Mouse (Mus musculus): Measurements from ENCODE around the gene Map2k1. TPM values are rescaled to one million over a fixed set of nuclear protein-coding genes. Genes with fewer than 3 reads are reported as not detected.
"Not testable (repeated sequence)": the region's sequence is repeated elsewhere in the genome, so short reads cannot be mapped to it uniquely, and the experiment has no call there.

The Map2k1 gene
- polyA plus RNA-seq, 1 experiment from 2014 or later = 82.1 TPM

- Histone ChIP-seq H3K4me1 (replicated peaks; ENCODE audit: control insufficient read depth, insufficient read depth, low read length) (no peaks in the 10 kb centered on the region), H3K27me3 (replicated peaks; ENCODE audit: control insufficient read depth, insufficient read depth, low read length) (no peaks in the 10 kb centered on the region), H3K9ac (ENCODE audit: low read depth, low read length) (no peak overlapping the region), H3K36me3 (ENCODE audit: control insufficient read depth, insufficient read depth) (peaks cover 33% of the 10 kb centered on the region), H3K4me3 (ENCODE audit: low read depth, low read length) (no peak overlapping the region), H3K27ac (ENCODE audit: low read depth, low read length) (0 out of 2 replicates have a peak overlapping the region, but pooled peaks have one; percentile 2), H3K4me2 (replicated peaks; ENCODE audit: low read depth) (no peak overlapping the region), H3K9me3 (ENCODE audit: control insufficient read depth) (no peaks in the 10 kb centered on the region)
- 63% methylated on average over 17 of the region's 17 CpGs for WGBS
- TF ChIP-seq CTCF (IDR thresholded peaks at IDR 0.05; ENCODE audit: low read depth) = no peak
- peak; percentile 63; the same call in 1 of the 2 replicates for ATAC-seq
These were observed 39.0 kb downstream of the Map2k1 start for GRCm38 (mm10) chr9:64214452-64214851.

- Histone ChIP-seq H3K9me3 (ENCODE audit: control insufficient read depth) (no peaks in the 10 kb centered on the region), H3K4me1 (replicated peaks; ENCODE audit: control insufficient read depth, insufficient read depth, low read length) (no peaks in the 10 kb centered on the region), H3K4me2 (replicated peaks; ENCODE audit: low read depth) (no peak overlapping the region), H3K36me3 (ENCODE audit: control insufficient read depth, insufficient read depth) (peaks cover 51% of the 10 kb centered on the region), H3K9ac (ENCODE audit: low read depth, low read length) (no peak overlapping the region), H3K27ac (ENCODE audit: low read depth, low read length) (no peak overlapping the region), H3K4me3 (ENCODE audit: low read depth, low read length) (no peak overlapping the region), H3K27me3 (replicated peaks; ENCODE audit: control insufficient read depth, insufficient read depth, low read length) (no peaks in the 10 kb centered on the region)
- no peak for ATAC-seq
- TF ChIP-seq CTCF (IDR thresholded peaks at IDR 0.05; ENCODE audit: low read depth) = no peak
- 65% methylated on average over 3 of the region's 3 CpGs for WGBS
These were observed 45.8 kb downstream of the Map2k1 start for GRCm38 (mm10) chr9:64207509-64208084.

- TF ChIP-seq CTCF (IDR thresholded peaks at IDR 0.05; ENCODE audit: low read depth) = no peak
- H3K4me2 ChIP-seq (replicated peaks; ENCODE audit: low read depth) = no peak overlapping the region
- no peak overlapping the region for H3K9ac ChIP-seq (ENCODE audit: low read depth, low read length)
- peaks cover 4% of the 10 kb centered on the region; the same call in 1 of the 2 replicates for H3K4me1 ChIP-seq (replicated peaks; ENCODE audit: control insufficient read depth, insufficient read depth, low read length)
- ATAC-seq = no peak
- no peak overlapping the region for H3K4me3 ChIP-seq (ENCODE audit: low read depth, low read length)
- H3K27me3 ChIP-seq (replicated peaks; ENCODE audit: control insufficient read depth, insufficient read depth, low read length) = no peaks in the 10 kb centered on the region
- peaks cover 29% of the 10 kb centered on the region for H3K36me3 ChIP-seq (ENCODE audit: control insufficient read depth, insufficient read depth)
- H3K9me3 ChIP-seq (ENCODE audit: control insufficient read depth) = no peaks in the 10 kb centered on the region
- no peak overlapping the region for H3K27ac ChIP-seq (ENCODE audit: low read depth, low read length)
These were observed 50.6 kb downstream of the Map2k1 start for GRCm38 (mm10) chr9:64202866-64203265.

GRCm38 (mm10) chr9:64202331-64202730 is 51.1 kb downstream of the Map2k1 start:
- no peak overlapping the region for H3K9ac ChIP-seq (ENCODE audit: low read depth, low read length)
- H3K27ac ChIP-seq (ENCODE audit: low read depth, low read length) = no peak overlapping the region
- ATAC-seq = no peak
- H3K4me3 ChIP-seq (ENCODE audit: low read depth, low read length) = no peak overlapping the region
- H3K9me3 ChIP-seq (ENCODE audit: control insufficient read depth) = no peaks in the 10 kb centered on the region
- H3K36me3 ChIP-seq (ENCODE audit: control insufficient read depth, insufficient read depth) = peaks cover 28% of the 10 kb centered on the region
- peaks cover 4% of the 10 kb centered on the region; the same call in 1 of the 2 replicates for H3K4me1 ChIP-seq (replicated peaks; ENCODE audit: control insufficient read depth, insufficient read depth, low read length)
- TF ChIP-seq CTCF (IDR thresholded peaks at IDR 0.05; ENCODE audit: low read depth) = no peak
- H3K27me3 ChIP-seq (replicated peaks; ENCODE audit: control insufficient read depth, insufficient read depth, low read length) = no peaks in the 10 kb centered on the region
- H3K4me2 ChIP-seq (replicated peaks; ENCODE audit: low read depth) = no peak overlapping the region

GRCm38 (mm10) chr9:64199897-64200296 is 53.5 kb downstream of the Map2k1 start:
- TF ChIP-seq CTCF (IDR thresholded peaks at IDR 0.05; ENCODE audit: low read depth) = no peak
- Histone ChIP-seq H3K9me3 (ENCODE audit: control insufficient read depth) (no peaks in the 10 kb centered on the region), H3K27me3 (replicated peaks; ENCODE audit: control insufficient read depth, insufficient read depth, low read length) (no peaks in the 10 kb centered on the region), H3K27ac (ENCODE audit: low read depth, low read length) (peak overlapping the region; percentile 75), H3K36me3 (ENCODE audit: control insufficient read depth, insufficient read depth) (peaks cover 25% of the 10 kb centered on the region), H3K4me3 (ENCODE audit: low read depth, low read length) (no peak overlapping the region), H3K4me1 (replicated peaks; ENCODE audit: control insufficient read depth, insufficient read depth, low read length) (peaks cover 4% of the 10 kb centered on the region; the same call in 1 of the 2 replicates), H3K4me2 (replicated peaks; ENCODE audit: low read depth) (no peak overlapping the region), H3K9ac (ENCODE audit: low read depth, low read length) (no peak overlapping the region)
- 27% methylated on average over 2 of the region's 2 CpGs for WGBS
- ATAC-seq = peak; percentile 73

GRCm38 (mm10) chr9:64198763-64199418 is 54.5 kb downstream of the Map2k1 start:
- H3K4me1 ChIP-seq (replicated peaks; ENCODE audit: control insufficient read depth, insufficient read depth, low read length); H3K9ac ChIP-seq (ENCODE audit: low read depth, low read length); H3K4me3 ChIP-seq (ENCODE audit: low read depth, low read length); H3K4me2 ChIP-seq (replicated peaks; ENCODE audit: low read depth); H3K9me3 ChIP-seq (ENCODE audit: control insufficient read depth); H3K27me3 ChIP-seq (replicated peaks; ENCODE audit: control insufficient read depth, insufficient read depth, low read length): not testable (repeated sequence)
- ATAC-seq = peak; percentile 42; the same call in 1 of the 2 replicates
- peak overlapping the region; percentile 75 for H3K27ac ChIP-seq (ENCODE audit: low read depth, low read length)
- 46% methylated on average over 7 of the region's 7 CpGs for WGBS
- peaks cover 22% of the 10 kb centered on the region for H3K36me3 ChIP-seq (ENCODE audit: control insufficient read depth, insufficient read depth)

Data from intestine, postnatal 0 days (tissue).